Mouse (Mus musculus): ENCODE measurements around the gene Xntrpc. TPM values are rescaled to one million over a fixed set of nuclear protein-coding genes. Genes with fewer than 3 reads are reported as not detected.

Xntrpc gene
- total RNA-seq, 2 experiments from 2014 or later = 2.4 to 2.5 TPM

DNA sequence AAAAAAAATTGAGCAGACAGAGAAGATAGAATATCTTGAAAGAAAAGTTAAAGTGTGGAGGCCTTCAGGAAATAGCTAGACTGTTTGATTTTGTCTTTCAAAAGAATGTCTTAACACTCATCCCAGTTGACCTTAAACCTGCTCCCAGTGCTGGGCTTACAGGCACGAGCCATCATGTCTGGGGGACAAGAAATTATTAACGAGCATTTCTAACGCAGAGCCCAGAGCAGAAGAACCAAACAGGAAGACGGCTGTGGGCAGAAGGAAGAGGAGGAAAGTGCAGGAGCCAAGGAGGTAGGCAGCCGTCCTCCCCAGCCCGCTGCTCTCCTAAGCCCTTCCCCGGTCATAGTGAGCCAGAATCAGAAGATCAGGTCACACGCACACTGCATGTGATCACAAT lies 14.8 kb downstream of the Xntrpc start:
- DNase-seq (ENCODE audit: low spot score in 2 of 2) = no peak

DNA sequence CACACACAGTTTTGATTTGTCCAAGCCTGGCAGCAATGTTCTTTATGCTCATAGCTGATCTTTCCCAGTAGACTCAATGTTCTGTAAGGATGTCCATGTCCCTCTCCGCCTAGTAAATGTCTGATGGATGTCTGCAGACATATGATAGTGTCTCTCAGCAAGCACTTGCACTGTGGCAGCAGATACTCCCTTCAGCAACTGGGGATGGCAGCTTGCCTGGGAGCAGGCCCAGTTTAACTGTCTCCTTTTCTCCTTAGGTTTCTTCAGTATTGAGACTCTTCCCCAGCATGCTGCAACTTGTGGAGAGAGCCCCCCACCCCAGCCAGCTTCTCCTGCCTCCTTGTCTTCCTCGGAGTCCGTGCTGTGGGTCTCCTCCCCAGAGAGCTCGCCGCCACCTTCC lies 16.3 kb downstream of the Xntrpc start:
- no peak for DNase-seq (ENCODE audit: low spot score in 2 of 2)

DNA sequence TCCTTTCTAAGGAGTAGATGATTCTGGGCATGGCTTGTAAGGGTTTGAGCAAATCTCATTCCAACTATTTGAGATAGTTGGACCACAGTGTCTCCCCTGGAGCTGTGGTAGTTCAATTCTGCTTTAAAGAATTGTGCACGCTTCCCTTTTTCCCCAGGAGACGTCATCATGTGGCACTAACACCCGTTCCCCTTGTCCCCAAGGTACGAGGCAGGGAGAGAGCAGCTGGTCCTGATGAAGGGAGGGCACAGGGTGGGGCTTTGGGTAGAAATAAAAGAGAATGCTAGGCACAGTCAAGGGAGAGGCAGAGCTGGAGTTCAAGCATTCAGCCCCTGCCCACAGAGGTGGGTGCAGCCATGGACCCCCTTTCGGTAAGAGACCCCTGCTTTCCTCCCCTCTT lies 17.3 kb downstream of the Xntrpc start, which contains the start of gene Trpc2:
TSS of gene Trpc2 (plus strand) at position 301 of the 400 bp plus-strand sequence.
- no peak for DNase-seq (ENCODE audit: low spot score in 2 of 2)

DNA sequence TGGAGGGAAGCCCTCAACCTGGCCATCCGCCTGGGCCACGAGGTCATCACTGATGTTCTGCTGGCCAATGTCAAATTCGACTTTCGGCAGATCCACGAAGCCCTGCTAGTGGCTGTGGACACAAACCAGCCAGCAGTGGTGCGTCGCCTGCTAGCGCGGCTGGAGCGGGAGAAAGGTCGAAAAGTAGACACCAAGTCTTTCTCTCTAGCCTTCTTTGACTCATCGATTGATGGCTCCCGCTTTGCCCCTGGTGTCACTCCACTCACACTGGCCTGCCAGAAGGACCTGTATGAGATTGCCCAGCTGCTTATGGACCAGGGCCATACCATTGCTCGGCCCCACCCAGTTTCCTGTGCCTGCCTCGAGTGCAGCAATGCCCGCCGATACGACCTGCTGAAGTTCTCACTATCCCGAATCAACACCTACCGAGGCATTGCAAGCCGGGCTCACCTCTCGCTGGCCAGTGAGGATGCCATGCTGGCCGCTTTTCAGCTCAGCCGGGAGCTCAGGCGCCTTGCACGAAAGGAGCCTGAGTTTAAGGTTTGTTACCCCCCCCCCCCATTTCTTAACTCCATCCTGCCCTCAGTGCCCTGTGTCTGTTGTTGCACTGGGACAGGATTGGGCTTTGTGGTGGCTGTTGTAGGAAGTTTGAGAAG lies 18.7 kb downstream of the Xntrpc start:
- DNase-seq (ENCODE audit: low spot score in 2 of 2) = no peak

DNA sequence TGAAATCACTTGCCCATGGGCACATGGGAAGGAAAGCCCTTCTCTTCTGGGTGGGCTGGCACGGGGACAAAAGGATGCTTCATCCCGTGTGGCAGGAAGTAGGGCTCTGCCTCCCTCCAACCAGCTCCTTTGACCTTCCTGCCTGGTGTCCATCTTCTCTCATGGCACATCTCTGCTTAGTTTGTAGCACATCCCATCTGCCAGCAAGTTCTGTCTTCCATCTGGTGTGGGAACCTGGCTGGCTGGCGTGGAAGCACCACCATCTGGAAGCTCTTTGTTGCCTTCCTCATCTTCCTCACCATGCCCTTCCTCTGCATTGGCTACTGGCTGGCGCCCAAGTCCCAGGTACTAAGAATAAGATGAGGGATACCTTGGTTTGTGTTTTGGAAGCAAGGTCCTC lies 21.8 kb downstream of the Xntrpc start:
- DNase-seq (ENCODE audit: low spot score in 2 of 2) = peak; percentile 28 to 44

DNA sequence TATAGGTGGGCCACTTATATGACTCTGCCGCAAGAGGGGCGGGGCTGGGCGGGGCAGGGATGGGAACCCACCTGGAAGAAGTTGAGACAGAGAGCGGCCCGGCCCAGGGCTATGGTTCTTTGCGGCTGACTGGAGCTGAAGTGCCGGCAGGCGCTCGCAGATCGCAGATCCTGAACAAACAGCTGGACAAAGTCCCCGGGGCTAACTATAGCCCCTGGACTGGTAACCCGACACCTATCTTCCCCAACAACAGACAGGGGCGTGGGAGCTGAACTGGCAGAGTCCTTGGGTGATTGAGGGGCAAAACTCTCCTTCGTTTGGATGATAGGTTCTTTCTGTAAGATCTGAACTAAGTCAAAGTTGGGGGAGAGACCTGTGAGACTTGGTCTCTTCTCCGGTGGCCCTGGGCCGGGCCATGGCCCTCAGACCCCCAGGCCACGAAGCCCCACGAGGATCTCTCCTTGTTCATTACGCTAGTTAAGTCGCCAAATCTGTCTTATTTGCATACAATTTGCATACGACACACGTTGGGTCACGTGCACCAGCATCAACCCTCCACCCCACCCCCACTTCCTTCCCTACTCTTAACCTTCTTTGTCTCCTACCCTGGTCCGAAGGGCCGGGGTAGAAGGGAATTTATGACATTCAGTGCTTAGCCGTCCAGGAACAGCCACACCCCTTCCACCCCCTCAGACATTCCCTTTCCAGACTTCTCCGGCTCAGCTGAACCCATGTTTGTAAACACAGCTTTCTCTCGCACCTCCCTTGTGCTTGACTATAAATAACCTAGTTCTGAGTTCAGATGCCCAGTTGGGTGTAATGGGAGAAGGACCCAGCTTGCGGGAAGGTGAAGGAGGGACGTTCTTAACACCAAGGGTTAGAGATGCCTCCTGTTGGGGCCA lies 34.5 kb downstream of the Xntrpc start:
- no peak for DNase-seq (ENCODE audit: low spot score in 2 of 2)

DNA sequence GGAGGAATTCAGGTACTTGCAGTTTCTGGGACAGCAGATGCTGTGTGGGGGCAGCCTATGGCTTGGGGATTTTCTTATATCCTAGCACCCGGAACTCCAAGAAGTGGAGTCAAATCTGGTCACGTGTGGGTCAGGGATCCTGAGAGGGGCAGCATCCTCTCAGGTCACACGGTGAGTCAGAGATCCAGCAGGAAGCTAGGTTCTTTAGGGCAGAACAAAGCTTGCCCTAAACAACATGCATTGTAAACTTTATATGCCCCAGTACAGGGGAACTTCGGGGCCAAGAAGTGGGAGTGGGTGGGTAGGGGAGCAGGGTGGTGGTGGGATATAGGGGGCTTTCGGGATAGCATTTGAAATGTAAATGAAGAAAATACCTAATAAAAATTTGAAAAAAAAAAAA lies 35.4 kb downstream of the Xntrpc start:
- DNase-seq (ENCODE audit: low spot score in 2 of 2) = no peak

DNA sequence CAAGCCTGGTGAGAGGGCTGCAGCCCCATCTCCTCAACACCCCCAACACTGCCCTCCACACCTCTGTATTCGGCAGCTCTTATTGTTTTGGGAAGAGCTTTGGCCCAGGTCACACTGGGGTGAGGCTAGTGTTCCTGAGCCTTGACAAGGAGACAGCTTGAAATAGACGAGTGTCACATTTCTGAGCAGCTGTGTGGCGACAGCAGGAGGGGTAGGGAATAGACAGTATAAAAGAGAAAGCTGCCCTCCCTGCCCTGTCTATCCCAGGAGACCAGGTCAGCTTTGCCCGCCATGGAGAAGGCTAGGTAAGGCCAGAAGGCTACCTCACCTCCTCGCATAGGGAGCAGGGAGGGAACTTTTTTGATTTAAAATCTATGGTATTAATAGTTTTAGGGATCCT lies 36.0 kb downstream of the Xntrpc start, which contains the start of gene Art1:
TSS of gene Art1 (plus strand) at position 257 of the 400 bp plus-strand sequence.
- DNase-seq (ENCODE audit: low spot score in 2 of 2) = no peak

DNA sequence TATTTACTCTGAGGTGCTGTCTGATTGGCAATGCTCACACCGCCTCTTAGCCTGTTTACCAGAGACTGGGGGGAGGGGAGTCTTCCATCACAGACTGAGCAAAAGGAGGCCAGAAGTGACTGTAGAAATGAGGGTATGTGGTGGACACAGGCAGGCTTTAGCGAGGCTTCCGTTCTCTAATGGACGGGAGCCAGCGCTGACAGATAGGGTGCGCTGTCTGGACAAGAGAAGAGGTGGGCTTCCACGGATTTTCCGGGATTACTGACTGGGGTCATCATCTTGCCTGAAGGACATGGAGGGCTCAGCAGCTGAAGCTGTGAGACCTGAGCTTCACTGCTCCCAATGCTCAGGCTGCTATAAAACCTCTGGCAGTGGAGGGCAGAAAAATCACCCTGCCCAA lies 36.7 kb downstream of the Xntrpc start:
- no peak for DNase-seq (ENCODE audit: low spot score in 2 of 2)

DNA sequence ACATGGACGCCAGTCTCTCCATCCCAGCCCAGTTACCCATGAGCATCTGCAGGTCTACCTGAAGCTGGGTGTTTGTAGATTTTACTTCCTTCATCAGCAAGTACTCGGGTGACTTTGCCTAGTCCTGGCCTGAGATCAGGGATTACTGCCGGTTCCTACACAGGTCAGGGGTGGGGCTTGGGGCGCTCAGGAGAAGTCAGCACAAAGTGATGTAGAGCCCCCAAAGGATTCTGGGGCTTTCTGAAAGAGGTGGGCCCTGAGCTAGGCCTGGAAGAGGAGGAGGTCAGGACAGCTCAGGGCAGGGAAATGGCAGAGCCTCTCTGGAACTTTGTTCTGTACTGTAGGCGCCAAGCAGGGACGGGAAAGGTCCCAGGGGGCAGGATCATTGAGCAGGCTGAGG lies 37.2 kb downstream of the Xntrpc start:
- DNase-seq (ENCODE audit: low spot score in 2 of 2) = no peak

DNA sequence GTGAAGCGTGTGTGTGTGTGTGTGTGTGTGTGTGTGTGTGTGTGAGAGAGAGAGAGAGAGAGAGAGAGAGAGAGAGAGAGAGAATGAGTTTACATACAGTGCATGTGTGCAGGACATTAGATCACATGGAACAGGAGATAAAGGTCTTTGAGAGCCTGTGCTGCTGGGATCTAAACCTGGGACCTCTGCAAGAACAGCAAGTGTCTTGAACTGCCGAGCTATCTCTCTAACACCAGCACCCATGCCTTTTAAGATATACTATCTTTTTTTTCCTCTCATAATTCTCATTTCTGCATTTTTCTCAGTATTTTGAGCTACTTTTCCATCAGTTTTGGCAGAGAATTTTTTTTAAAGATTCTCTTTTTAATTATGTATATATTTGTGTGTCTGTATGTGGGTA lies 38.0 kb downstream of the Xntrpc start:
- no peak for DNase-seq (ENCODE audit: low spot score in 2 of 2)

DNA sequence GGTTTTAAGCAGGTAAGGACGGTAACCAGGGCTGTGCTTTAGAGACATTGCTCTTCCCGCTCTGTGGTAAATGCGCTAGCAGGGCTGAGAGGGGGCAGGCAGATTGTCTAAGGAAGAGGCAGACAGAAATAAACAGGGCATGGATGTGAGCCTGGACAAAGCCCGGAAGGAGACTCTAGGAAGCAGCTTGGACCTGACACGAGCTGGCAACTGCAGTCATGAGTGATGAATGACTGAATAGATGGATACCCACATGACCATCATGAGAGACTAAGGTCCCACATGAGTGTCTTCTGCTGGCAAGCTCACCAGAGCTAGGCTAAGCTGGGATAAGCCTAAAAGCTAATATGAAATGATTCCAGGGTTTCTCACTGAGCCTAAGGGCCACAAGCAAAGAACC lies 38.6 kb downstream of the Xntrpc start:
- no peak for DNase-seq (ENCODE audit: low spot score in 2 of 2)

DNA sequence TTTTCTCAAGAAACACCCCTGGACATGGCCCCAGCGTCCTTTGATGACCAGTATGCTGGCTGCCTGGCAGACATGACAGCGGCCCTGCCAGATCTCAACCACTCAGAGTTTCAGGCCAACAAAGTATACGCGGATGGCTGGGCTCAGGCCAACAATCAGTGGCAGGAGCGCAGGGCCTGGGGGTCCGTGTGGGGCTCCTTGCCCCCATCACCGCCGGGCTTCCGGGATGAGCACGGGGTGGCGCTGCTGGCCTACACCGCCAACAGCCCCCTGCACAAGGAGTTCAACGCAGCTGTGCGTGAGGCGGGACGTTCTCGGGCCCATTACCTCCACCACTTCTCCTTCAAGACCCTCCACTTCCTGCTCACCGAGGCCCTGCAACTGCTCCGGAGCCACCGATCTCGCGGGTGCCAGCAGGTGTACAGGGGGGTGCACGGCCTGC lies 41.2 kb downstream of the Xntrpc start:
- no peak for DNase-seq (ENCODE audit: low spot score in 2 of 2)

DNA sequence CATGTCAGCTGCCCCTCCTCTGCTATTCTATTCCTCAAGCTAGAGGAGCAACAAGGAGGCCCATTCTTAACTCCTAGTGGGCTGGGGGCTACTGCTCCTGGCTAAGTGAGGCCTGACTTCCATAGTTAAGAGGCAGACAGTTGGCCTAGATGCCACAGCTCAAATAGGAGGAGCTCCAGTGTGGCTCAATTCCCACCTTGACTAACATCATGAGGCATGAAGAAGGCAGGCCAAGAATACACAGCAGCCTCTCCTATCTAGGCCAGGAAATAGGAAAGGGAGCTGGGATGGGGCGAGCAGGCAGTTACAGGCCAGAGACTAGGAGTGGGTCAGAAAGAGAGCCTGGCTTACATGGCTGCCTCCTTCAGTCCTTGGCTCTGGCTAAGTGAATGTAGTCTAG lies 42.7 kb downstream of the Xntrpc start:
- DNase-seq (ENCODE audit: low spot score in 2 of 2) = no peak

DNA sequence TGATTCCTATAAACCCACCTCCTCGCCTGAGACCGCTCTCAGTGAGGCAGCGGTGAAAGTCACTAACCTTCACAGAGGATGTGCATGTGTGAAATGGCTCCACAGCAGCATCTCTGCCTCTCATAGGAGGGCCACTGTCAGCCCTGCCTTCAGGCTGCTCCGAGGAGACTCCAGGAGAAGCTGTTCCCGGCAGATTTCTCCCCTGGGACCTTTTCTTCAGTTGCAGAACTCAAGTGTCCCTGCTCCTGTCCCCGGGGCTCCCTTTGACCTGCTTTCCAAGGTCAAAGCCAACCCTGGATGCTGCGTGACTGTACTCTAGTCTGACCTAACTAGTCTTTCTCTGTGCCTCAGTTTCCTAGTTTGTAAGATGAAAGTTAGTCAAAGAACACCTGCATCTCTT lies 43.7 kb downstream of the Xntrpc start, which contains the start of gene Art5:
TSS of gene Art5 (minus strand) at position 319 of the 400 bp plus-strand sequence.
- DNase-seq (ENCODE audit: low spot score in 2 of 2) = no peak

DNA sequence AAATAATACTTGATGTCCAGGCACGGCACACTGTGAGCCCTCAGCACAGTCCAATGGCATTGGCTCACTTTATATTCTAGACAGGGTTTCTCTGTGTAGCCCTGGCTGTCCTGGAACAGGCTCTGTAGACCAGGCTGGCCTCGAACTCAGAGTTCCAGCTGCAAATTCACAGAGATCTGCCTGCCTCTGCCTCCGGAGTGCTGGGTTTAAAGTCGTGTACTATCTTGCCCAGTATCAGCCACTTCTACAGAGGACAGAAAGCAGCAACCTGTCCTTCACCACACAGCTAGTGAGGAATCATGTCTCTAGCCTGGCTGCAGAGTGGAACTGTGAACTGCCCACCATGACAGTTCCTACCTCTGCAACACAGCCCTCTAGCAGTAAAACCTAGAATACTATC lies 44.2 kb downstream of the Xntrpc start:
- DNase-seq (ENCODE audit: low spot score in 2 of 2) = no peak

DNA sequence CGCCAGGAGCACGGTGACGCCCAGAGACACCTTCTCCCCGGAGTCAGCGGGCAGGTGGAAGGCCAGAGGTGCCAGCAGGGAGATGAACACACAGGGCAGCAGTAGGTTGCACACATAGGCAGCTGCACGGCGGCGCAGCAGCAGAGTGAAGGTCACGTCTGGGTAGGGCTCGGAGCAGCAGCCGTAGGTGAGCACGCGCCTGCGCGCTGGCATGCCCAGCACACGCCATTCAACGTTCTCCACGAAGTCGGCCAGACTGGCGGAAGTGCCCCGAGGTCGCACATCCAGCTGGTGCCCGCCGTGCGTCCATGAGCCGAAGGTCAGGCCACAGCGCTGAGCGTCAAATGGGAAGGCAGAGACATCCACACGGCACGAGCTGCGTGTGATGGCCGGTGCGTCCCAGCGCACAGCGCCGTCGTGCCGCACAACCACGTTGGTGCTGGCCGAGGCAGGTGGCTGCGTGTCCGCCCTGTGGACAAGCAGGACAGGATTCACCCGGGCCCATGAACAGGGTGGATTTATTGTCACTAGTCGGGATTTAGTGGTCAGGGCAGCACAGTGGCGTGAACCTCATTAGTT lies 47.7 kb downstream of the Xntrpc start:
- no peak for DNase-seq (ENCODE audit: low spot score in 2 of 2)

DNA sequence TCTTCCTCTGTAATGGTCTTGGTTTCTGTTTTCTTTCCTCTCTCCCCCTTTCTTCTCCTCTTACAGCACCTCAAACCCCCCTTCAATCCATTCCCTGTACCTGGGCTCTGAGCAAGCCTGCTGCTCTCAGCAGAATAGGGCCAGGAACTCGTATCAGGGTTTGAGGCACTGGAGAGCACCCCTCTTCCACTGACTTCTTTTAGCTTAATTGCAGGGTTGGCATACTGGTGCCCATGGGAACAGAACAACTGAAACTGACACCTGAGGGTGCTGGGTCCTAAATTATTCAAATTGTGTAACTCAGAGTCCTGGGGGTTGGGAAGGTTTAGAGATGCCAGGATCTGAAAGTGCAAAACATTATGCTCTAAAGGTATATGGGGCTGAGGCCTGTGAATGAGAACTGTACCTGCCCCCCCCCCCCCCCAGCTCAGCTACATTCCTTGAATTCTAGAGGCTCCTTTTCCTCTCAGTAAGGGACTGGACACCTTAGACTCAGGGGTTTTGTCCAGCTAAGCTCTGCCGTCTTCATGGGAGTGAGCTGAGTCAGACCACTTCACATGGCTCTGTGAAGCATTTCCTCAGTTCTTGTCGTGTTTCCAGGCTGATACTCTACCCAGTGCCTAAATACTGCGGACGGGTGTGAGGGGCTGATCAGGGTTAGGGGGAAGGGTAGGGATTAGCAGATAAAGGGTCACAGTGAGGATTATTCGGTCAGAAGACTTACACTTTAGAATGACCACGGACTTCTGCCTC lies 51.2 kb downstream of the Xntrpc start, which contains the start of gene Chrna10:
TSS of gene Chrna10 (minus strand) at position 250 of the 753 bp plus-strand sequence.
- DNase-seq (ENCODE audit: low spot score in 2 of 2) = no peak

DNA sequence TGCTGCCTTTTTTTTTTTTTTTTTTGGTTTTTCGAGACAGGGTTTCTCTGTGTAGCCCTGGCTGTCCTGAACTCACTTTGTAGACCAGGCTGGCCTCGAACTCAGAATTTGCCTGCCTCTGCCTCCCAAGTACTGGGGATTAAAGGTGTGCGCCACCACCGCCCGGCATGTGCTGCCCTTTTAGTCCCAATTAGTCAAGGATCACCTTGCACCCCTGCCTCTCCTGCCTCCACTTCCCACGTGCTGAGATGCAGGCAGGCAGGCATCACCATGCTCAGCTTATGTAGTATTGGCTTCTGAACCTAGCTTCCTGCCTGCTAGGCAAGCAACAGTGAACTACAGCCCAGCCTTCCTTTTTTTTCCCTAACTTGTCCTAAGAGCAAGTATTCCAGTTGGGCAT lies 51.9 kb downstream of the Xntrpc start:
- DNase-seq (ENCODE audit: low spot score in 2 of 2) = no peak

DNA sequence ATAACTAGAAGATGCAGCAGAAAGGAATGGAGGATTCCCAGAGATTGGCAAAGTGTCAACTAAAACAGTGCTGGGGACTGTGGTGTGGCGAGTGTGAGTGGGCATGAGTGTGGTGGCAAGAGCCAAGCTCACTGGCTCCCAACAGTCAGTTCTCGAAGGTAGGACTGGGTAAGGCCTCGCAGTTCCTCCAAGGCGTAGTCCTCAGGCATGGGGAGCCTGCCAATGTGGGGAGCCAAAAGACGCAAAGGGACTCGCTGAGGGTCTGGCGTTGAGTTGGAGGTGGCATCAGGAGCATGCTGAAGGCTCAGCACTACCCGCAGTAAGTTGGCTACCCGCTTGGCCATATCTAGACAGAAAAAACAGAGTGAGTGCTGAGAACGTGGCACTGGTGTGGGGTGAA lies 54.8 kb downstream of the Xntrpc start:
- DNase-seq (ENCODE audit: low spot score in 2 of 2) = no peak

DNA sequence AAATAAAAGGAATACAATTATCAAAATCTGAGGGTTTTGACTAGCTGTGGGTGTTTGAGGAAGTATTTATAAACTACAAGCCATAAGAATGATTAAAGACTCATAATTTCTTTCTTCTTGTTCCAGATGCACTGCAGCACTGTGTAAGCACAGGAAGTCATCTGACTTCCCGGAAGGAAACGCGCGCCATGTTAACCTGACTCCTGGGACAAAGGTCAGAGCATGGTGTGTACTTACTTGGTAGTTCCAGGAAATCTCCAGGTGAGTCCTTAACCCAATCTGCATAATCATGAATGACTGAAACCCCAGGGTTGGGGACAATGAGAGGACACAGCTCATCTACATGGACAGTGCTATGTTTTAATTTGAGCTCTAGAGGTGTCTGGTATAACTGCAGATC lies 66.9 kb downstream of the Xntrpc start:
- no peak for DNase-seq (ENCODE audit: low spot score in 2 of 2)

All from left cerebral cortex, adult 18-20 months (tissue).